14 mouse cellular contexts compared by ENCODE assay signal in genomic region chr1:134418414-134418975, GRCm38 (mm10). TPM values are rescaled to one million over a fixed set of nuclear protein-coding genes. Genes with fewer than 3 reads are reported as not detected.
DNase-seq lines count a peak whose midpoint lies in the region; ATAC-seq and TF ChIP-seq lines count a peak whose summit lies in the region.
"Had no signal": no experiment of that assay in that cellular context is flagged by ENCODE, and none has a peak within 500 bp of the region (broad histone marks: within the 10 kb centered on the region; RNA-seq: fewer than 3 reads in every experiment).

No protein-coding gene starts in this region.

- H3K4me3 ChIP-seq in heart, embryonic 11.5 days (ENCODE audit: low read depth, low read length), result no peak overlapping the region
- H3K4me3 ChIP-seq in midbrain, embryonic 11.5 days (ENCODE audit: low read depth, low read length), result no peak overlapping the region
- H3K4me3 ChIP-seq in midbrain, embryonic 10.5 days, result no peak overlapping the region
- H3K4me3 ChIP-seq in limb, embryonic 13.5 days, result no peak overlapping the region
- H3K4me3 ChIP-seq in stomach, postnatal 0 days (ENCODE audit: low read depth, low read length), result no peak overlapping the region

- H3K9me3 ChIP-seq in heart, embryonic 11.5 days (replicated peaks; ENCODE audit: control insufficient read depth, low read length), result no peaks in the 10 kb centered on the region
- H3K9me3 ChIP-seq in midbrain, embryonic 11.5 days (ENCODE audit: control insufficient read depth, low read length), result no peaks in the 10 kb centered on the region
- H3K9me3 ChIP-seq in midbrain, embryonic 10.5 days (replicated peaks), result no peaks in the 10 kb centered on the region
- no peaks in the 10 kb centered on the region for H3K9me3 ChIP-seq in limb, embryonic 13.5 days
- no peaks in the 10 kb centered on the region for H3K9me3 ChIP-seq in stomach, postnatal 0 days (ENCODE audit: control insufficient read depth, low read length)

- no peak overlapping the region for H3K27ac ChIP-seq in heart, embryonic 11.5 days (ENCODE audit: low read depth, low read length)
- H3K27ac ChIP-seq in midbrain, embryonic 11.5 days (ENCODE audit: low read depth, low read length), result no peak overlapping the region
- no peak overlapping the region for H3K27ac ChIP-seq in midbrain, embryonic 10.5 days (replicated peaks)
- peak overlapping the region; percentile 33; the same call in 1 of the 2 replicates for H3K27ac ChIP-seq in limb, embryonic 13.5 days
- peak overlapping the region; percentile 13; the same call in 1 of the 2 replicates for H3K27ac ChIP-seq in stomach, postnatal 0 days (replicated peaks)

- no peak for DNase-seq in heart, postnatal 14 days
- peak; percentile 41 for DNase-seq in midbrain, embryonic 11.5 days (ENCODE audit: low spot score, missing footprints)
- DNase-seq in midbrain, embryonic 10.5 days (ENCODE audit: low spot score), result no peak
- DNase-seq in stomach, postnatal 0 days (ENCODE audit: low spot score), result no peak
- no peak for DNase-seq in retina, postnatal 1 day
- DNase-seq in spleen, adult 18-20 months, result no peak

- no peak for TF ChIP-seq CTCF in stomach, postnatal 0 days (IDR thresholded peaks at IDR 0.05; ENCODE audit: low read depth)

- no peak for TF ChIP-seq EP300 in stomach, postnatal 0 days (optimal IDR thresholded peaks at IDR 0.05)

- no peaks in the 10 kb centered on the region for H3K36me3 ChIP-seq in heart, embryonic 11.5 days (ENCODE audit: control insufficient read depth, insufficient read depth, low read length)
- no peaks in the 10 kb centered on the region for H3K36me3 ChIP-seq in midbrain, embryonic 11.5 days (ENCODE audit: control insufficient read depth, insufficient read depth, low read length)
- H3K36me3 ChIP-seq in midbrain, embryonic 10.5 days, result peaks cover 10% of the 10 kb centered on the region
- peaks cover 14% of the 10 kb centered on the region for H3K36me3 ChIP-seq in limb, embryonic 13.5 days
- peaks cover 3% of the 10 kb centered on the region; the same call in 1 of the 2 replicates for H3K36me3 ChIP-seq in stomach, postnatal 0 days (ENCODE audit: control insufficient read depth, insufficient read depth, low read length)

- ATAC-seq in heart, embryonic 11.5 days (replicated peaks; ENCODE audit: insufficient number of reproducible peaks, low FRiP score, low TSS enrichment), result no peak
- no peak for ATAC-seq in midbrain, embryonic 11.5 days (ENCODE audit: low FRiP score)
- no peak for ATAC-seq in limb, embryonic 13.5 days (ENCODE audit: low FRiP score, low read depth)
- no peak for ATAC-seq in stomach, postnatal 0 days (ENCODE audit: low FRiP score, low TSS enrichment)
- ATAC-seq: forebrain, embryonic 14.5 days had no signal

- no peak overlapping the region for H3K9ac ChIP-seq in heart, embryonic 11.5 days (ENCODE audit: low read depth, low read length)
- H3K9ac ChIP-seq in midbrain, embryonic 11.5 days (ENCODE audit: low read length), result no peak overlapping the region
- H3K9ac ChIP-seq in limb, embryonic 13.5 days, result no peak overlapping the region
- no peak overlapping the region for H3K9ac ChIP-seq in stomach, postnatal 0 days (ENCODE audit: low read length)

- peak overlapping the region; percentile 21 for H3K4me2 ChIP-seq in heart, embryonic 11.5 days
- no peak overlapping the region for H3K4me2 ChIP-seq in midbrain, embryonic 11.5 days
- H3K4me2 ChIP-seq in limb, embryonic 13.5 days (replicated peaks), result 0 out of 2 replicates have a peak overlapping the region, but pooled peaks have one; percentile 7
- no peak overlapping the region for H3K4me2 ChIP-seq in stomach, postnatal 0 days (replicated peaks; ENCODE audit: low read depth)

- no peaks in the 10 kb centered on the region for H3K27me3 ChIP-seq in heart, embryonic 11.5 days (ENCODE audit: control insufficient read depth, insufficient read depth, low read length)
- no peaks in the 10 kb centered on the region for H3K27me3 ChIP-seq in midbrain, embryonic 11.5 days (ENCODE audit: control insufficient read depth, insufficient read depth, low read length)
- no peaks in the 10 kb centered on the region for H3K27me3 ChIP-seq in midbrain, embryonic 10.5 days (ENCODE audit: low read depth, poor library complexity, severe bottlenecking)
- no peaks in the 10 kb centered on the region for H3K27me3 ChIP-seq in limb, embryonic 13.5 days
- H3K27me3 ChIP-seq in stomach, postnatal 0 days (ENCODE audit: control insufficient read depth, insufficient read depth, low read length), result no peaks in the 10 kb centered on the region
- H3K27me3 ChIP-seq: CH12.LX had no signal

- 62% methylated on average over 2 of the region's 2 CpGs for WGBS in heart, embryonic 11.5 days (ENCODE audit: insufficient replicate concordance)
- 86% methylated on average over 2 of the region's 2 CpGs for WGBS in midbrain, embryonic 11.5 days
- 90% methylated on average over 2 of the region's 2 CpGs for WGBS in midbrain, embryonic 10.5 days
- WGBS in limb, embryonic 13.5 days, result 66% methylated on average over 2 of the region's 2 CpGs
- WGBS in stomach, postnatal 0 days, result 51% methylated on average over 2 of the region's 2 CpGs

- intact Hi-C loops in heart, postnatal 14 days (cut with DNase I), result loop anchor here (5.0 kb wide), 2 partner anchors 36 to 51 kb away; no protein-coding TSS in a partner anchor

- H3K4me1 ChIP-seq in heart, embryonic 11.5 days (ENCODE audit: control insufficient read depth, insufficient read depth, low read length), result peaks cover 32% of the 10 kb centered on the region
- peaks cover 16% of the 10 kb centered on the region for H3K4me1 ChIP-seq in midbrain, embryonic 11.5 days (ENCODE audit: control insufficient read depth, insufficient read depth, low read length)
- peaks cover 53% of the 10 kb centered on the region for H3K4me1 ChIP-seq in midbrain, embryonic 10.5 days
- peaks cover 64% of the 10 kb centered on the region for H3K4me1 ChIP-seq in limb, embryonic 13.5 days
- peaks cover 9% of the 10 kb centered on the region for H3K4me1 ChIP-seq in stomach, postnatal 0 days (replicated peaks; ENCODE audit: control insufficient read depth, insufficient read depth)

RNA-seq across cellular contexts. Expression of gene Adipor1, which starts 3.3 kb away (rescaled TPM):
- 129 and 130 TPM in 2 replicates for polyA plus RNA-seq in heart, embryonic 11.5 days (2014; fragmentation: Nextera tagmentation; extraction: Ambion mirVana)
- 100 to 1,000 TPM; 137 to 142 TPM for total RNA-seq in heart, postnatal 14 days (2021)
- polyA plus RNA-seq in midbrain, embryonic 11.5 days (2014; fragmentation: Nextera tagmentation; extraction: Ambion mirVana), result 76.7 and 81.5 TPM in 2 replicates
- 74.3 and 75.7 TPM in 2 replicates for polyA plus RNA-seq in midbrain, embryonic 10.5 days (2016; fragmentation: Nextera tagmentation; extraction: Ambion mirVana)
- polyA plus RNA-seq in limb, embryonic 13.5 days (2015; fragmentation: Nextera tagmentation; extraction: Ambion mirVana), result 86.3 and 89.6 TPM in 2 replicates
- polyA plus RNA-seq in stomach, postnatal 0 days (2015; fragmentation: Nextera tagmentation; extraction: Ambion mirVana), result 84.4 and 90.2 TPM in 2 replicates

RNA-seq across cellular contexts. Expression of gene Cyb5r1, which starts 13.1 kb away (rescaled TPM):
- 35.2 and 36.9 TPM in 2 replicates for polyA plus RNA-seq in heart, embryonic 11.5 days (2014; fragmentation: Nextera tagmentation; extraction: Ambion mirVana)
- 10 to 100 TPM; 26.0 to 28.4 TPM for total RNA-seq in heart, postnatal 14 days (2021)
- polyA plus RNA-seq in midbrain, embryonic 11.5 days (2014; fragmentation: Nextera tagmentation; extraction: Ambion mirVana), result 17.5 and 19.3 TPM in 2 replicates
- 24.5 and 27.9 TPM in 2 replicates for polyA plus RNA-seq in midbrain, embryonic 10.5 days (2016; fragmentation: Nextera tagmentation; extraction: Ambion mirVana)
- 41.9 and 43.1 TPM in 2 replicates for polyA plus RNA-seq in limb, embryonic 13.5 days (2015; fragmentation: Nextera tagmentation; extraction: Ambion mirVana)
- polyA plus RNA-seq in stomach, postnatal 0 days (2015; fragmentation: Nextera tagmentation; extraction: Ambion mirVana), result 14.2 and 14.3 TPM in 2 replicates

RNA-seq across cellular contexts. Expression of gene 4933406M09Rik, which starts 32.8 kb away (rescaled TPM):
- polyA plus RNA-seq in heart, embryonic 11.5 days (2014; fragmentation: Nextera tagmentation; extraction: Ambion mirVana), result not detected in 2 replicates
- not detected for total RNA-seq in heart, postnatal 14 days (2021)
- polyA plus RNA-seq in midbrain, embryonic 11.5 days (2014; fragmentation: Nextera tagmentation; extraction: Ambion mirVana), result not detected in 2 replicates
- polyA plus RNA-seq in midbrain, embryonic 10.5 days (2016; fragmentation: Nextera tagmentation; extraction: Ambion mirVana), result not detected in 2 replicates
- not detected in 2 replicates for polyA plus RNA-seq in limb, embryonic 13.5 days (2015; fragmentation: Nextera tagmentation; extraction: Ambion mirVana)
- not detected in 2 replicates for polyA plus RNA-seq in stomach, postnatal 0 days (2015; fragmentation: Nextera tagmentation; extraction: Ambion mirVana)
- total RNA-seq: CH12.LX; gastrocnemius, postnatal 4 days; left cerebral cortex, postnatal 10 days had no signal
- polyA plus RNA-seq: forebrain, embryonic 14.5 days; large intestine, adult 2 months; stomach, embryonic 14.5 days had no signal

RNA-seq across cellular contexts. Expression of gene Klhl12, which starts 36.8 kb away (rescaled TPM):
- polyA plus RNA-seq in heart, embryonic 11.5 days (2014; fragmentation: Nextera tagmentation; extraction: Ambion mirVana), result 15.5 and 22.2 TPM in 2 replicates
- total RNA-seq in heart, postnatal 14 days (2021), result 10 to 100 TPM; 18.1 to 19.9 TPM
- polyA plus RNA-seq in midbrain, embryonic 11.5 days (2014; fragmentation: Nextera tagmentation; extraction: Ambion mirVana), result 31.0 and 31.7 TPM in 2 replicates
- 34.8 TPM in 2 replicates for polyA plus RNA-seq in midbrain, embryonic 10.5 days (2016; fragmentation: Nextera tagmentation; extraction: Ambion mirVana)
- 29.4 and 29.9 TPM in 2 replicates for polyA plus RNA-seq in limb, embryonic 13.5 days (2015; fragmentation: Nextera tagmentation; extraction: Ambion mirVana)
- polyA plus RNA-seq in stomach, postnatal 0 days (2015; fragmentation: Nextera tagmentation; extraction: Ambion mirVana), result 10.0 and 10.6 TPM in 2 replicates

RNA-seq across cellular contexts. Expression of gene Tmem183a, which starts 56.7 kb away (rescaled TPM):
- polyA plus RNA-seq in heart, embryonic 11.5 days (2014; fragmentation: Nextera tagmentation; extraction: Ambion mirVana), result 75.1 and 78.8 TPM in 2 replicates
- 10 to 100 TPM; 22.6 to 22.8 TPM for total RNA-seq in heart, postnatal 14 days (2021)
- polyA plus RNA-seq in midbrain, embryonic 11.5 days (2014; fragmentation: Nextera tagmentation; extraction: Ambion mirVana), result 128 and 137 TPM in 2 replicates
- 122 and 128 TPM in 2 replicates for polyA plus RNA-seq in midbrain, embryonic 10.5 days (2016; fragmentation: Nextera tagmentation; extraction: Ambion mirVana)
- 81.0 and 90.9 TPM in 2 replicates for polyA plus RNA-seq in limb, embryonic 13.5 days (2015; fragmentation: Nextera tagmentation; extraction: Ambion mirVana)
- polyA plus RNA-seq in stomach, postnatal 0 days (2015; fragmentation: Nextera tagmentation; extraction: Ambion mirVana), result 64.9 and 65.6 TPM in 2 replicates

Comparison
In these comparisons a context has a peak if more than half of its experiments do, and no peak if none do; other contexts are left out.
1. H3K27ac ChIP-seq: peak in limb, embryonic 13.5 days (single experiment) and stomach, postnatal 0 days (single experiment); none in heart, embryonic 11.5 days (single experiment), midbrain, embryonic 11.5 days (single experiment) and midbrain, embryonic 10.5 days (single experiment).
2. H3K4me2 ChIP-seq: peak in heart, embryonic 11.5 days (single experiment) and limb, embryonic 13.5 days (single experiment); none in midbrain, embryonic 11.5 days (single experiment) and stomach, postnatal 0 days (single experiment).